Mouse (Mus musculus): Measurements from ENCODE around the gene Htr3b. TPM values are rescaled to one million over a fixed set of nuclear protein-coding genes. Genes with fewer than 3 reads are reported as not detected.
A peak's percentile ranks its signal among the peaks of the same experiment; 100 is the strongest.

Gene Htr3b
- total and polyA plus RNA-seq, 2 experiments from 2014 or later, result 0.10 TPM; not detected in 1

DNA sequence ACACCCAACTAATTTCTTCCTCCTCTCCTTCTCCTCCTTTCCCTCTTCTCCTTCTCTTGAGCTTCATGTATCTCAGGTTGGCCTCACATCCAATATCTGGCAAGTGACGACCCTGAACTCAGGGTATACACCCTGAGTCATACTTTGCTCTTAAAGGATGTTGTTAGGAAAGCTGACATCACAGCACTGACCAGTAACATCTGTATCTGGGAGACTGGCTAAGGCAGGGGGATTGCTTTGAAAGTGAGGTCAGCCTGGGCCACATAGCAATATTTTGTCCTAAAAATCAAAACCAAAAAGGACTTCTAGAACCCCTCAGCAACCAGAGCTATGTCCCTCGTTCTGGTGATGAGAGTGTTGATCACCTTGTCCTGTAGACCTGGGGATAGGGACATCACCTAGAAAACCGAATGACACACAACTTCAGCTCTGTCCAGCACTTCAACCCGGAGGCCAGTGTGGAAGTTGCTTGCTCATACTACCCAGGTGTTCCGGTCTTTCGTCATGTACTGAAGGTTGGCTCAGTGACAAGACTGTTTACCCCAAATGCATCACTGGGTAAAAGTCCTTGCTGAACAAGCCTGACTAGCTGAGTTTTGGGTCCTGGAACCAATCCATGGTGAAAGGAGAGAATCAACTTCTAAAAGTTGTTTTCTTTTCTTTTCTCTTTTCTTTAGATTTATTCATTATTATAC lies 12.0 kb upstream of the Htr3b start:
- Histone ChIP-seq H3K4me3 (ENCODE audit: low read depth, low read length) (no peak overlapping the region), H3K4me2 (ENCODE audit: low read depth) (no peak overlapping the region), H3K9ac (no peak overlapping the region), H3K36me3 (ENCODE audit: insufficient read depth) (no peaks in the 10 kb centered on the region), H3K27ac (ENCODE audit: low read depth, low read length) (no peak overlapping the region), H3K27me3 (ENCODE audit: insufficient read depth, low read length) (no peaks in the 10 kb centered on the region), H3K4me1 (ENCODE audit: insufficient read depth) (no peaks in the 10 kb centered on the region), H3K9me3 (ENCODE audit: low read length) (no peaks in the 10 kb centered on the region)
- no peak for DNase-seq
- no peak for ATAC-seq
- TF ChIP-seq CTCF (IDR thresholded peaks at IDR 0.05; ENCODE audit: low read depth), result no peak
- WGBS, result 83% methylated on average over 6 of the region's 6 CpGs

DNA sequence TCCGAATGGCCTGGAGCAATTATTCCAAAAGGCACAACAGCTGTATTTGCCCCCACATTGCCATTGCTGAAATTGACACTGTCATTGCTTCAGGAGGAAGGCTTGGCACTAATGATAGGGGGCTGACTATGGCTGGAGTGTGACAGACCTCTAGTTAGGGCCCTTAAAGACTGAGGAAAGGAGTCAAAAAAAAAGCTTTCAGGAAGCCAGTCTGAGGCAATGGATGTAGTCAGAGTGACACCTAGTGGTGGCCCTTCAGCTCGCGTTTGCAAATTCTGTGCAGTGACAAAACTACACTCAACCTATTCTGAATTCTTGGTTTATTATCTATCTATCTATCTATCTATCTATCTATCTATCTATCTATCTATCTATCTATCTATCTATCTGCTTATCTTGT lies 7.7 kb upstream of the Htr3b start:
- ATAC-seq (peak; percentile 25), DNase-seq (peak; percentile 84)
- no peaks in the 10 kb centered on the region for H3K4me1 ChIP-seq (ENCODE audit: insufficient read depth)
- H3K27ac ChIP-seq (ENCODE audit: low read depth, low read length), result no peak overlapping the region
- no peaks in the 10 kb centered on the region for H3K27me3 ChIP-seq (ENCODE audit: insufficient read depth, low read length)
- H3K36me3 ChIP-seq (ENCODE audit: insufficient read depth), result no peaks in the 10 kb centered on the region
- no peak overlapping the region for H3K4me2 ChIP-seq (ENCODE audit: low read depth)
- H3K9me3 ChIP-seq (ENCODE audit: low read length), result no peaks in the 10 kb centered on the region
- 24% methylated on average over 3 of the region's 3 CpGs for WGBS
- peak; percentile 91 for TF ChIP-seq CTCF (IDR thresholded peaks at IDR 0.05; ENCODE audit: low read depth)
- no peak overlapping the region for H3K9ac ChIP-seq
- no peak overlapping the region for H3K4me3 ChIP-seq (ENCODE audit: low read depth, low read length)

DNA sequence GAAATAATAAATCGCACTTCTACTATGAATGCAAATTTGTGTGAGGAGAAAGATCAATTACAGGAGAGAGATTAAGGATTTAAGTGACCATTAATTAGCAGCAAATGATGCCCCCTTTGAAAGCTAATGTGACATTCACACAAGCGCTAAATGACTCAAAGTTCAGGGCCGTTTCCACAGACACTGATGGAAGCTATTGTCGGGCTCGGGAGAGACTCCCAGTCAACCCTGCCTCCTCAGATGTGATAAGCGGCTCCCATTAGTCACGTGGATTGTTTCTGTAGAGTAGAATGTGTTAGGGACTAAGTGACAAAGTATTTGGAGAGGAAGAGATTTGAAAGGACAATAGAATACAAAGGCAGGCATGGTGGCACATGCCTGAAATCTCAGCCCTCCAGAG lies 2.7 kb downstream of the Htr3b start:
- H3K4me1 ChIP-seq (ENCODE audit: insufficient read depth), result peaks cover 5% of the 10 kb centered on the region
- peaks cover 15% of the 10 kb centered on the region; the same call in 1 of the 2 replicates for H3K27me3 ChIP-seq (ENCODE audit: insufficient read depth, low read length)
- H3K27ac ChIP-seq (ENCODE audit: low read depth, low read length), result no peak overlapping the region
- no peak overlapping the region for H3K4me2 ChIP-seq (ENCODE audit: low read depth)
- 14% methylated on average over 7 of the region's 7 CpGs for WGBS
- TF ChIP-seq CTCF (IDR thresholded peaks at IDR 0.05; ENCODE audit: low read depth), result no peak
- DNase-seq (no peak), ATAC-seq (no peak)
- no peak overlapping the region for H3K9ac ChIP-seq
- no peaks in the 10 kb centered on the region for H3K9me3 ChIP-seq (ENCODE audit: low read length)
- H3K4me3 ChIP-seq (ENCODE audit: low read depth, low read length), result no peak overlapping the region
- H3K36me3 ChIP-seq (ENCODE audit: insufficient read depth), result no peaks in the 10 kb centered on the region

DNA sequence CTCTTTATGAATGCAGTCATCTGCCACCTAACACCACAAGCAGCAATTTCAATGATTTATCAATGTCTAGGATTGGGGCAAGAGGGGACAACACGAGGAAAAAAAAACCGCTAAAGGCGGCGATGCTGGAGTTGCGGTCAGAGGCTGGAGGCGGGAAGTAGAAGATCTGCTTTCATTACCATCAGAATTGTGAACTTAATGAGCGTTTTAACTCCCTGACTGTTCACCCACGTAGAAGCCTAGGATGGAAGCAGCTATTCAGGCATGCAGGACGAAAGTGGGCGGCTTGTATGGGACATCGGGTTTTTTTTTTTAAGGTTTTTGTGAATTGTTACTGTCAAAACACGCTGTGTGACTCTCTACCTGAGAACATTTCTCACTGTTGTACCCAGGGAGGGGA lies 3.5 kb downstream of the Htr3b start:
- Histone ChIP-seq H3K9me3 (ENCODE audit: low read length) (no peaks in the 10 kb centered on the region), H3K4me3 (ENCODE audit: low read depth, low read length) (no peak overlapping the region), H3K4me1 (ENCODE audit: insufficient read depth) (peaks cover 5% of the 10 kb centered on the region), H3K9ac (no peak overlapping the region), H3K27ac (ENCODE audit: low read depth, low read length) (no peak overlapping the region), H3K4me2 (ENCODE audit: low read depth) (peak overlapping the region; percentile 5; the same call in 1 of the 2 replicates), H3K36me3 (ENCODE audit: insufficient read depth) (no peaks in the 10 kb centered on the region), H3K27me3 (ENCODE audit: insufficient read depth, low read length) (peaks cover 15% of the 10 kb centered on the region; the same call in 1 of the 2 replicates)
- no peak for TF ChIP-seq CTCF (IDR thresholded peaks at IDR 0.05; ENCODE audit: low read depth)
- no peak for DNase-seq
- ATAC-seq, result no peak
- 30% methylated on average over 12 of the region's 12 CpGs for WGBS

DNA sequence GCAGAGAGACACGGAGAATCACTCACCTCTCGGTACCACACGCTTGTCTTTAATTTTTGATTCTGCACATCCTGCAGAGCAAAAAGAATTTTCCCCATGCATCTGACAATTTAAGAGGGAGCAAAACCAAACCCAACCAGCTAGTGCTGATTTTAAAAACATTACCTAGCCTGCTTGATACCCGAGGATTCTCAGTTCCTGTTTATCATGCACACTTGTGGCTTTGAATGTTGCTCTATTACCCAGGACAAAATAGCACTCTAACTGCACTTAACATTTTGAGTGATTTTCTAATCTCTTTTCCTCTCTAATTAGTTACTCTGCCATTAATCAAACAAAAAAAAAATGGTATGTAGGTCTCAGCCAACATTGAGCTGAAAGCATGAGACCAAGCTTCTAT lies 17.2 kb downstream of the Htr3b start:
- Histone ChIP-seq H3K9me3 (ENCODE audit: low read length) (no peaks in the 10 kb centered on the region), H3K27me3 (ENCODE audit: insufficient read depth, low read length) (no peaks in the 10 kb centered on the region), H3K9ac (no peak overlapping the region), H3K4me1 (ENCODE audit: insufficient read depth) (no peaks in the 10 kb centered on the region), H3K27ac (ENCODE audit: low read depth, low read length) (no peak overlapping the region), H3K36me3 (ENCODE audit: insufficient read depth) (no peaks in the 10 kb centered on the region), H3K4me2 (ENCODE audit: low read depth) (no peak overlapping the region), H3K4me3 (ENCODE audit: low read depth, low read length) (no peak overlapping the region)
- DNase-seq (no peak), ATAC-seq (no peak)
- 90% methylated on average over 4 of the region's 4 CpGs for WGBS
- no peak for TF ChIP-seq CTCF (IDR thresholded peaks at IDR 0.05; ENCODE audit: low read depth)

DNA sequence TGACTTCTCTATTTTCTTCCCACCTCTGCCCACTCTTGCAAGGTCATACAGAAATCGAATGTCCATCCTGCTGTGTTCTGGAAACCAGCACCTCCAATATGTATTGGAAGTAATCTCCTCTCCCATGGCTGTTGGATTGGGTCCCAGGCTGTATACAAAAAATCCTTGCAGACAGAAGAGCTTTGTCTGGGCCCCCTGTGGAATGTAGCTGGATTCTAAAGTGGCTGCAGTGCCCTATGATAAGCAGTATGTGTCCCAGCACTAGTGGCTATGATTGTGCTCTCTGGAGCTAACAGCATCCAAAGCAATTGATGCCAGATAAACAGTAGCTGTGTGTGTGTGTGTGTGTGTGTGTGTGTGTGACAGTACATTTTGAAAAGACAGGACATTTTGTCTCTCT lies 22.4 kb downstream of the Htr3b start:
- Histone ChIP-seq H3K27ac (ENCODE audit: low read depth, low read length) (no peak overlapping the region), H3K4me1 (ENCODE audit: insufficient read depth) (no peaks in the 10 kb centered on the region), H3K27me3 (ENCODE audit: insufficient read depth, low read length) (no peaks in the 10 kb centered on the region), H3K36me3 (ENCODE audit: insufficient read depth) (no peaks in the 10 kb centered on the region), H3K4me3 (ENCODE audit: low read depth, low read length) (no peak overlapping the region), H3K9me3 (ENCODE audit: low read length) (no peaks in the 10 kb centered on the region), H3K4me2 (ENCODE audit: low read depth) (no peak overlapping the region), H3K9ac (no peak overlapping the region)
- ATAC-seq, result no peak
- 53% methylated on average over 1 of the region's 1 CpGs for WGBS
- TF ChIP-seq CTCF (IDR thresholded peaks at IDR 0.05; ENCODE audit: low read depth), result no peak
- no peak for DNase-seq

DNA sequence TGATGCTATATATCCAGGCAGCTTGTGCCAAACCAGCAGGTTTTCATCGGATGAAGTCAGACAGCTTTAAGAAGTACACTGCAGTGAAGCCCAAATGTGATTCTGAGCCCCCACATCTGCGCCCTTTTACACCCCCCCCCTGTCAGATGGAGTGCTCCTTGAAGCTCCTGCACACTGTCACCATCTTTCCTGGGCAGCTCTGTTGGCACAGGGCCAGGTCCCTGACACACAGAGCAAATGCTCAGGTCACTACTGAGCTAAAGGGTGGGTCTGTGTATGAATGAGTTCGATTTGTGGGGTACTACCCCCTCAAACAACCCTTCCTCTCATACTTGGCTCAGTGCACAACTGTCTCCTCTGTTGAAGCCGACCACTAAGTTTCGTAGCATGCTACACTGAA lies 35.4 kb downstream of the Htr3b start:
- H3K4me2 ChIP-seq (ENCODE audit: low read depth), result no peak overlapping the region
- H3K27me3 ChIP-seq (ENCODE audit: insufficient read depth, low read length), result no peaks in the 10 kb centered on the region; the same call in 1 of the 2 replicates
- no peak overlapping the region for H3K9ac ChIP-seq
- ATAC-seq (no peak), DNase-seq (no peak)
- TF ChIP-seq CTCF (IDR thresholded peaks at IDR 0.05; ENCODE audit: low read depth), result no peak
- H3K36me3 ChIP-seq (ENCODE audit: insufficient read depth), result no peaks in the 10 kb centered on the region
- H3K27ac ChIP-seq (ENCODE audit: low read depth, low read length), result no peak overlapping the region
- H3K9me3 ChIP-seq (ENCODE audit: low read length), result no peaks in the 10 kb centered on the region
- H3K4me1 ChIP-seq (ENCODE audit: insufficient read depth), result no peaks in the 10 kb centered on the region
- WGBS, result 74% methylated on average over 5 of the region's 5 CpGs
- H3K4me3 ChIP-seq (ENCODE audit: low read depth, low read length), result no peak overlapping the region
